Mouse (Mus musculus): ENCODE results near the gene Zfp871. TPM values are rescaled to one million over a fixed set of nuclear protein-coding genes. Genes with fewer than 3 reads are reported as not detected.

Zfp871 gene
- polyA plus RNA-seq, 1 experiment from 2014 or later, result 71.6 TPM

GRCm38 (mm10) chr17:32789244-32789643 is 1.2 kb upstream of the Zfp871 start:
- ATAC-seq (ENCODE audit: low FRiP score, low TSS enrichment), result no peak
- no peaks in the 10 kb centered on the region for H3K9me3 ChIP-seq (ENCODE audit: control insufficient read depth, low read length)
- H3K27ac ChIP-seq (ENCODE audit: low read depth, low read length), result no peak overlapping the region
- H3K4me3 ChIP-seq (ENCODE audit: low read length), result peak overlapping the region; percentile 75; the same call in 1 of the 2 replicates
- 71% methylated on average over 8 of the region's 8 CpGs for WGBS
- H3K4me2 ChIP-seq (replicated peaks; ENCODE audit: low read depth, low read length), result peak overlapping the region; percentile 41; the same call in 1 of the 2 replicates
- peaks cover 12% of the 10 kb centered on the region; the same call in 1 of the 2 replicates for H3K4me1 ChIP-seq (ENCODE audit: control insufficient read depth, insufficient read depth, low read length)
- H3K27me3 ChIP-seq (ENCODE audit: control insufficient read depth, insufficient read depth, low read length), result no peaks in the 10 kb centered on the region
- H3K36me3 ChIP-seq (ENCODE audit: control insufficient read depth, insufficient read depth, low read length), result peaks cover 12% of the 10 kb centered on the region
- no peak overlapping the region for H3K9ac ChIP-seq (ENCODE audit: low read depth, low read length)

- no peak for ATAC-seq (ENCODE audit: low FRiP score, low TSS enrichment)
- no peak overlapping the region for H3K27ac ChIP-seq (ENCODE audit: low read depth, low read length)
- peak overlapping the region; percentile 41 for H3K4me2 ChIP-seq (replicated peaks; ENCODE audit: low read depth, low read length)
- peak overlapping the region; percentile 75 for H3K4me3 ChIP-seq (ENCODE audit: low read length)
- H3K4me1 ChIP-seq (ENCODE audit: control insufficient read depth, insufficient read depth, low read length), result peaks cover 12% of the 10 kb centered on the region; the same call in 1 of the 2 replicates
- 11% methylated on average over 9 of the region's 9 CpGs for WGBS
- no peaks in the 10 kb centered on the region for H3K27me3 ChIP-seq (ENCODE audit: control insufficient read depth, insufficient read depth, low read length)
- H3K36me3 ChIP-seq (ENCODE audit: control insufficient read depth, insufficient read depth, low read length), result peaks cover 18% of the 10 kb centered on the region
- H3K9ac ChIP-seq (ENCODE audit: low read depth, low read length), result peak overlapping the region; percentile 87
- peaks cover 2% of the 10 kb centered on the region for H3K9me3 ChIP-seq (ENCODE audit: control insufficient read depth, low read length)
Measured at GRCm38 (mm10) chr17:32788576-32788975, 489 bp upstream of the Zfp871 start.

GRCm38 (mm10) chr17:32787436-32788093 is 522 bp downstream of the Zfp871 start:
- Histone ChIP-seq H3K36me3 (ENCODE audit: control insufficient read depth, insufficient read depth, low read length) (peaks cover 22% of the 10 kb centered on the region), H3K27me3 (ENCODE audit: control insufficient read depth, insufficient read depth, low read length) (no peaks in the 10 kb centered on the region), H3K4me3 (ENCODE audit: low read length) (peak overlapping the region; percentile 75), H3K4me2 (replicated peaks; ENCODE audit: low read depth, low read length) (peak overlapping the region; percentile 52), H3K9ac (ENCODE audit: low read depth, low read length) (peak overlapping the region; percentile 87), H3K27ac (ENCODE audit: low read depth, low read length) (peak overlapping the region; percentile 88), H3K4me1 (ENCODE audit: control insufficient read depth, insufficient read depth, low read length) (peaks cover 12% of the 10 kb centered on the region; the same call in 1 of the 2 replicates), H3K9me3 (ENCODE audit: control insufficient read depth, low read length) (peaks cover 5% of the 10 kb centered on the region)
- WGBS, result under 1% methylated on average over 31 of the region's 31 CpGs
- ATAC-seq (ENCODE audit: low FRiP score, low TSS enrichment), result peak; percentile 82

- Histone ChIP-seq H3K9ac (ENCODE audit: low read depth, low read length) (peak overlapping the region; percentile 87; the same call in 1 of the 2 replicates), H3K27me3 (ENCODE audit: control insufficient read depth, insufficient read depth, low read length) (no peaks in the 10 kb centered on the region), H3K4me3 (ENCODE audit: low read length) (peak overlapping the region; percentile 75), H3K27ac (ENCODE audit: low read depth, low read length) (no peak overlapping the region), H3K9me3 (ENCODE audit: control insufficient read depth, low read length) (peaks cover 5% of the 10 kb centered on the region), H3K4me1 (ENCODE audit: control insufficient read depth, insufficient read depth, low read length) (peaks cover 12% of the 10 kb centered on the region; the same call in 1 of the 2 replicates), H3K4me2 (replicated peaks; ENCODE audit: low read depth, low read length) (peak overlapping the region; percentile 52), H3K36me3 (ENCODE audit: control insufficient read depth, insufficient read depth, low read length) (peaks cover 22% of the 10 kb centered on the region)
- 66% methylated on average over 6 of the region's 6 CpGs for WGBS
- no peak for ATAC-seq (ENCODE audit: low FRiP score, low TSS enrichment)
Measured at GRCm38 (mm10) chr17:32786944-32787343, 1.1 kb downstream of the Zfp871 start.

- Histone ChIP-seq H3K9ac (ENCODE audit: low read depth, low read length) (no peak overlapping the region), H3K27me3 (ENCODE audit: control insufficient read depth, insufficient read depth, low read length) (no peaks in the 10 kb centered on the region), H3K4me2 (replicated peaks; ENCODE audit: low read depth, low read length) (no peak overlapping the region), H3K36me3 (ENCODE audit: control insufficient read depth, insufficient read depth, low read length) (peaks cover 22% of the 10 kb centered on the region), H3K4me3 (ENCODE audit: low read length) (no peak overlapping the region), H3K27ac (ENCODE audit: low read depth, low read length) (no peak overlapping the region), H3K9me3 (ENCODE audit: control insufficient read depth, low read length) (peaks cover 5% of the 10 kb centered on the region), H3K4me1 (ENCODE audit: control insufficient read depth, insufficient read depth, low read length) (peaks cover 12% of the 10 kb centered on the region; the same call in 1 of the 2 replicates)
- ATAC-seq (ENCODE audit: low FRiP score, low TSS enrichment), result no peak
- WGBS, result 83% methylated on average over 3 of the region's 3 CpGs
Measured at GRCm38 (mm10) chr17:32785656-32786055, 2.4 kb downstream of the Zfp871 start.

GRCm38 (mm10) chr17:32777564-32777963 is 10.5 kb downstream of the Zfp871 start:
- WGBS, result 96% methylated on average over 3 of the region's 3 CpGs
- H3K4me1 ChIP-seq (ENCODE audit: control insufficient read depth, insufficient read depth, low read length), result no peaks in the 10 kb centered on the region
- no peak for ATAC-seq (ENCODE audit: low FRiP score, low TSS enrichment)
- no peak overlapping the region for H3K4me2 ChIP-seq (replicated peaks; ENCODE audit: low read depth, low read length)
- no peaks in the 10 kb centered on the region for H3K9me3 ChIP-seq (ENCODE audit: control insufficient read depth, low read length)
- no peak overlapping the region for H3K27ac ChIP-seq (ENCODE audit: low read depth, low read length)
- no peak overlapping the region for H3K9ac ChIP-seq (ENCODE audit: low read depth, low read length)
- no peak overlapping the region for H3K4me3 ChIP-seq (ENCODE audit: low read length)
- H3K27me3 ChIP-seq (ENCODE audit: control insufficient read depth, insufficient read depth, low read length), result no peaks in the 10 kb centered on the region
- H3K36me3 ChIP-seq (ENCODE audit: control insufficient read depth, insufficient read depth, low read length), result peaks cover 56% of the 10 kb centered on the region

- no peaks in the 10 kb centered on the region; the same call in 1 of the 2 replicates for H3K9me3 ChIP-seq (ENCODE audit: control insufficient read depth, low read length)
- H3K4me1 ChIP-seq (ENCODE audit: control insufficient read depth, insufficient read depth, low read length), result no peaks in the 10 kb centered on the region
- ATAC-seq (ENCODE audit: low FRiP score, low TSS enrichment), result no peak
- H3K36me3 ChIP-seq (ENCODE audit: control insufficient read depth, insufficient read depth, low read length), result peaks cover 80% of the 10 kb centered on the region
- H3K27me3 ChIP-seq (ENCODE audit: control insufficient read depth, insufficient read depth, low read length), result no peaks in the 10 kb centered on the region
- WGBS, result 79% methylated on average over 1 of the region's 1 CpGs
- no peak overlapping the region for H3K9ac ChIP-seq (ENCODE audit: low read depth, low read length)
- no peak overlapping the region for H3K4me3 ChIP-seq (ENCODE audit: low read length)
- H3K4me2 ChIP-seq (replicated peaks; ENCODE audit: low read depth, low read length), result no peak overlapping the region
- no peak overlapping the region for H3K27ac ChIP-seq (ENCODE audit: low read depth, low read length)
Measured at GRCm38 (mm10) chr17:32771213-32771612, 16.9 kb downstream of the Zfp871 start.

- Histone ChIP-seq H3K27me3 (ENCODE audit: control insufficient read depth, insufficient read depth, low read length) (no peaks in the 10 kb centered on the region), H3K4me3 (ENCODE audit: low read length) (no peak overlapping the region), H3K27ac (ENCODE audit: low read depth, low read length) (no peak overlapping the region), H3K9me3 (ENCODE audit: control insufficient read depth, low read length) (peaks cover 4% of the 10 kb centered on the region; the same call in 1 of the 2 replicates), H3K9ac (ENCODE audit: low read depth, low read length) (no peak overlapping the region), H3K36me3 (ENCODE audit: control insufficient read depth, insufficient read depth, low read length) (peaks cover 51% of the 10 kb centered on the region), H3K4me1 (ENCODE audit: control insufficient read depth, insufficient read depth, low read length) (no peaks in the 10 kb centered on the region), H3K4me2 (replicated peaks; ENCODE audit: low read depth, low read length) (no peak overlapping the region)
- ATAC-seq (ENCODE audit: low FRiP score, low TSS enrichment), result no peak
- 90% methylated on average over 2 of the region's 2 CpGs for WGBS
Measured at GRCm38 (mm10) chr17:32766422-32766821, 21.7 kb downstream of the Zfp871 start.

GRCm38 (mm10) chr17:32757331-32757730 is 30.8 kb downstream of the Zfp871 start:
- 67% methylated on average over 5 of the region's 5 CpGs for WGBS
- Histone ChIP-seq H3K9ac (ENCODE audit: low read depth, low read length) (no peak overlapping the region), H3K4me2 (replicated peaks; ENCODE audit: low read depth, low read length) (no peak overlapping the region), H3K27ac (ENCODE audit: low read depth, low read length) (no peak overlapping the region), H3K4me3 (ENCODE audit: low read length) (no peak overlapping the region), H3K9me3 (ENCODE audit: control insufficient read depth, low read length) (no peaks in the 10 kb centered on the region), H3K36me3 (ENCODE audit: control insufficient read depth, insufficient read depth, low read length) (no peaks in the 10 kb centered on the region), H3K4me1 (ENCODE audit: control insufficient read depth, insufficient read depth, low read length) (no peaks in the 10 kb centered on the region), H3K27me3 (ENCODE audit: control insufficient read depth, insufficient read depth, low read length) (no peaks in the 10 kb centered on the region)
- ATAC-seq (ENCODE audit: low FRiP score, low TSS enrichment), result no peak
